Mouse (Mus musculus) CH12.LX (cell line): ENCODE measurements at regions not wholly inside any gene's neighbourhood (a gene's known extent, or its start where the extent isn't known, plus 50 kb on each side); places are given as distances from the start of the nearest gene placed in this dataset.

Source experiments
- DNase-seq: peaks from one replicate; pipeline ENCODE4 v3.0.0-alpha.2; 2013; ENCODE audit errors: extremely low read depth
- H3K27ac ChIP-seq: 2 replicates; pipeline ENCODE4 v1.5.1; 2012; ENCODE audit warnings: low read depth, mild to moderate bottlenecking, control low read depth, moderate library complexity; ENCODE audit not compliant: insufficient read depth
- H3K27me3 ChIP-seq: replicated peaks from 2 replicates; pipeline ENCODE3; 2012; ENCODE audit warnings: inconsistent platforms
- H3K36me3 ChIP-seq, 2 experiments: replicated peaks in 1 of 2; 2 replicates each; pipeline versions ENCODE3 to v1.6.1; 2012; ENCODE audit warnings: inconsistent platforms in 1 of 2, low read length in 1 of 2, mild to moderate bottlenecking in 1 of 2, mixed read lengths in 1 of 2, moderate library complexity in 1 of 2; ENCODE audit not compliant: control insufficient read depth in 1 of 2, insufficient read depth in 1 of 2
- H3K4me1 ChIP-seq, 2 experiments: 2 replicates each; pipeline ENCODE4 v1.6.1; 2012; ENCODE audit warnings: inconsistent platforms in 1 of 2, moderate library complexity in 1 of 2; ENCODE audit not compliant: insufficient read depth in 2 of 2, control insufficient read depth in 1 of 2
- H3K4me2 ChIP-seq: 2 replicates; pipeline ENCODE4 v1.6.1; 2012; ENCODE audit warnings: low read depth, mild to moderate bottlenecking, control low read depth; ENCODE audit not compliant: poor library complexity, insufficient read depth, severe bottlenecking
- H3K4me3 ChIP-seq, 3 experiments: fragments of 150-350 bp in 1 of 3; sonication (generic) in 1 of 3; replicated peaks in 1 of 3; 2 replicates each; pipeline versions ENCODE3 to v1.5.1; 2011 to 2012; ENCODE audit warnings: low read depth in 2 of 3, low read length in 2 of 3, mild to moderate bottlenecking in 2 of 3, moderate library complexity in 2 of 3, control low read depth in 1 of 3, improper control_type of control experiment in 1 of 3, inconsistent platforms in 1 of 3, mixed read lengths in 1 of 3; ENCODE audit not compliant: poor library complexity in 1 of 3
- H3K79me2 ChIP-seq: replicated peaks from 2 replicates; pipeline ENCODE4 v1.6.1; 2012; ENCODE audit warnings: mild to moderate bottlenecking, moderate library complexity; ENCODE audit not compliant: control insufficient read depth, poor library complexity, insufficient read depth, severe bottlenecking; ENCODE audit errors: extremely low read depth
- H3K9ac ChIP-seq: 2 replicates; pipeline ENCODE4 v1.6.1; 2012; ENCODE audit warnings: low read depth, mild to moderate bottlenecking, control low read depth, moderate library complexity; ENCODE audit not compliant: insufficient read depth
- H3K9me3 ChIP-seq: replicated peaks from 2 replicates; pipeline ENCODE3; 2012; ENCODE audit warnings: low read length, inconsistent platforms, mixed read lengths
- BHLHE40 ChIP-seq: IDR thresholded peaks from 2 replicates; pipeline ENCODE4 v1.6.1; 2011; ENCODE audit warnings: mild to moderate bottlenecking, low read depth, low read length, improper control_type of control experiment
- CHD1 ChIP-seq: IDR thresholded peaks from 2 replicates; pipeline ENCODE4 v1.6.1; 2012; ENCODE audit warnings: low read depth, low read length, improper control_type of control experiment, inconsistent platforms
- CTCF ChIP-seq, 2 experiments: IDR thresholded peaks in 1 of 2; conservative IDR thresholded peaks in 1 of 2; 2 replicates each; pipeline ENCODE4 v1.5.1; 2011 to 2012; ENCODE audit warnings: low read depth in 2 of 2, low read length in 2 of 2, improper control_type of control experiment in 1 of 2, inconsistent platforms in 1 of 2, mild to moderate bottlenecking in 1 of 2, moderate library complexity in 1 of 2
- E2F4 ChIP-seq: IDR thresholded peaks from 2 replicates; pipeline ENCODE4 v1.6.1; 2011; ENCODE audit warnings: low read depth, low read length, improper control_type of control experiment; ENCODE audit not compliant: insufficient replicate concordance
- EP300 ChIP-seq: IDR thresholded peaks from 2 replicates; pipeline ENCODE4 v1.6.1; 2011; ENCODE audit warnings: low read length, improper control_type of control experiment
- GABPA ChIP-seq: IDR thresholded peaks from 2 replicates; pipeline ENCODE4 v1.6.1; 2012; ENCODE audit warnings: low read depth, low read length, improper control_type of control experiment, inconsistent platforms; ENCODE audit not compliant: insufficient replicate concordance
- IRF4 ChIP-seq: IDR thresholded peaks from 2 replicates; pipeline ENCODE4 v1.6.1; 2014; ENCODE audit warnings: low read depth, mild to moderate bottlenecking, inconsistent platforms, low read length, improper control_type of control experiment
- JUN ChIP-seq: IDR thresholded peaks from 2 replicates; pipeline ENCODE4 v1.6.1; 2011; ENCODE audit warnings: low read depth, mild to moderate bottlenecking, low read length, improper control_type of control experiment, moderate library complexity; ENCODE audit not compliant: insufficient read depth
- MAZ ChIP-seq: IDR thresholded peaks from 2 replicates; pipeline ENCODE4 v1.6.1; 2012; ENCODE audit warnings: low read depth, mild to moderate bottlenecking, inconsistent platforms, low read length, improper control_type of control experiment, moderate library complexity
- MEF2A ChIP-seq: IDR thresholded peaks from 2 replicates; pipeline ENCODE4 v1.6.1; 2014; ENCODE audit warnings: low read depth, mild to moderate bottlenecking, inconsistent platforms, low read length, improper control_type of control experiment, borderline replicate concordance
- MXI1 ChIP-seq: IDR thresholded peaks from 2 replicates; pipeline ENCODE4 v1.6.1; 2011; ENCODE audit warnings: mild to moderate bottlenecking, low read depth, low read length, improper control_type of control experiment
- NELFE ChIP-seq: IDR thresholded peaks from 2 replicates; pipeline ENCODE4 v1.6.1; 2011; ENCODE audit warnings: low read depth, low read length, improper control_type of control experiment
- NRF1 ChIP-seq: IDR thresholded peaks from 2 replicates; pipeline ENCODE4 v1.6.1; 2014; ENCODE audit warnings: low read depth, mild to moderate bottlenecking, inconsistent platforms, low read length, improper control_type of control experiment, moderate library complexity
- POLR2A ChIP-seq: IDR thresholded peaks from 2 replicates; pipeline ENCODE4 v1.6.1; 2011; ENCODE audit warnings: low read depth, mild to moderate bottlenecking, improper control_type of control experiment, low read length
- SIN3A ChIP-seq: IDR thresholded peaks from 2 replicates; pipeline ENCODE4 v1.6.1; 2012; ENCODE audit warnings: low read length, improper control_type of control experiment, inconsistent platforms
- TBP ChIP-seq: conservative IDR thresholded peaks from 2 replicates; pipeline ENCODE4 v1.6.1; 2011; ENCODE audit warnings: low read depth, low read length, improper control_type of control experiment
- UBTF ChIP-seq: IDR thresholded peaks from 2 replicates; pipeline ENCODE4 v1.6.1; 2012; ENCODE audit warnings: low read depth, mild to moderate bottlenecking, inconsistent platforms, low read length, improper control_type of control experiment, moderate library complexity
- USF1 ChIP-seq: IDR thresholded peaks from 2 replicates; pipeline ENCODE4 v1.6.1; 2014; ENCODE audit warnings: low read depth, mild to moderate bottlenecking, inconsistent platforms, low read length, improper control_type of control experiment
- USF2 ChIP-seq: conservative IDR thresholded peaks from 2 replicates; pipeline ENCODE4 v1.6.1; 2011; ENCODE audit warnings: low read depth, low read length, improper control_type of control experiment
- ZKSCAN1 ChIP-seq: IDR thresholded peaks from 2 replicates; pipeline ENCODE4 v1.6.1; 2012; ENCODE audit warnings: low read depth, inconsistent platforms, low read length, improper control_type of control experiment, borderline replicate concordance
- ZMIZ1 ChIP-seq: IDR thresholded peaks from 2 replicates; pipeline ENCODE4 v1.6.1; 2012; ENCODE audit warnings: low read depth, mild to moderate bottlenecking, inconsistent platforms, low read length, improper control_type of control experiment
- ZNF384 ChIP-seq: IDR thresholded peaks from 2 replicates; pipeline ENCODE4 v1.6.1; 2012; ENCODE audit warnings: low read depth, low read length, improper control_type of control experiment, inconsistent platforms
- dilution Hi-C: fragments of 300-500 bp; cut with MboI; formaldehyde crosslinking; loops from 2 replicates; pipeline ENCODE4 v1.14.3; 2020; ENCODE audit warnings: low sequenced_read_pairs; ENCODE audit not compliant: extremely low pct_unique_long_range_greater_than_20kb, extremely low pct_ligation_motif_present
- in situ Hi-C: fragments of 300-500 bp; cut with MboI; formaldehyde crosslinking; loops from 3 replicates; pipeline ENCODE4 v1.14.3; 2019; ENCODE audit warnings: low sequenced_read_pairs, low pct_ligation_motif_present, low pct_unique_long_range_greater_than_20kb, mixed read lengths

DNA sequence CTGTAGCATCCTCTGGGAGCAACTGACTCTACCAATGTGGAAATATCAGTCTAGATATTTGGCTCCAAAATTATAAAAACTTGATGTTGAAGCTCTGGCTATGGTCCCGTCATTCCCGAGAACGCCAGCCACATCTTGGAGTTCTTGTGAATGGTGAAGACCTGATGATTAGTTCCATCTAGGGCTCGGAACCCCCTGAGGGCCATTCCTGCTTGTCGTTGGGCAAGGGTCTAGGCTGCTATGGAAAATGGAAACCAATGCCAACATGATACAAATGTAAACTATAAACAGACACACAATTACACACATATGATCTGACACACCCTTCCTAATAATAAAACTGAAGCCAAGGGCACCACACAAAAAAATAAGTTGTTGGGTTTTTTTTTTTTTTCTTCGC lies 323.9 kb upstream of the Prickle1 start:
- in situ Hi-C loops = no loop called here
- H3K27ac ChIP-seq = no peak overlapping the region
- H3K9me3 ChIP-seq = peaks cover 13% of the 10 kb centered on the region
- H3K9ac ChIP-seq = no peak overlapping the region
- DNase-seq = no peak
- dilution Hi-C loops = no loop called here
- no peak overlapping the region for H3K4me3 ChIP-seq
- H3K27me3 ChIP-seq = no peaks in the 10 kb centered on the region
- H3K79me2 ChIP-seq = no peaks in the 10 kb centered on the region
- TF ChIP-seq IRF4 = no peak
- no peak for TF ChIP-seq MEF2A
- no peak for TF ChIP-seq MXI1
- no peak for TF ChIP-seq SIN3A
- no peak for TF ChIP-seq NELFE
- TF ChIP-seq NRF1 = no peak
- no peak for TF ChIP-seq UBTF
- TF ChIP-seq ZNF384 = no peak
- no peak for TF ChIP-seq ZKSCAN1
- no peak for TF ChIP-seq USF2
- TF ChIP-seq TBP = no peak
- no peak for TF ChIP-seq CHD1
- no peak for TF ChIP-seq GABPA
- TF ChIP-seq ZMIZ1 = no peak
- no peak for TF ChIP-seq E2F4
- 0 out of 4 replicates have a peak, but pooled peaks cover 0 to 2% of the 10 kb centered on the region in 2 experiments for H3K4me1 ChIP-seq
- H3K36me3 ChIP-seq = no peaks in the 10 kb centered on the region
- no peak overlapping the region for H3K4me2 ChIP-seq

DNA sequence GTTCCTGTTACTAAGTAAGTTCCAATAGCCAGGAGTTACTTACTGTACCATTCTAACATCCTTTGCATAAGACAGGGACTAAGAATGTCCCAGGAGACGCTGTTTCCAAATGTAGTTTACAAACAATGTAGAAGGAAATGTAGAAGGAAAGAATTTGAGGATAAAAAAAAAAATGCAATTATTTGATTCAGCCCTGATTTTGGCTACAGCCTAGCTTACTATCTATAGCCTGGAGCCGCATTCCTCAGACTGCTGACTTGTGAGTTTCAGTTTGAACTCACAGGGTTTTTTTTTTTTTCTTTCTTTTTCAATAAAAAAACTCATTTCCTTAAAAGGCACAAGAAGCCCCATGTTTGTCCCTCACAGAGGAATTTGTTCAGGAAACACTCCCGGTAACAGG lies 321.2 kb upstream of the Prickle1 start:
- H3K27ac ChIP-seq = no peak overlapping the region
- TF ChIP-seq MAZ (no peak), MEF2A (no peak), USF1 (no peak), IRF4 (no peak), JUN (no peak), POLR2A (no peak), NRF1 (no peak), UBTF (no peak), BHLHE40 (no peak), SIN3A (no peak), EP300 (no peak), ZMIZ1 (no peak), ZNF384 (no peak), CTCF (conservative IDR thresholded peaks at IDR 0.05 in 1 of 2, IDR thresholded peaks at IDR 0.05 in 1 of 2; ENCODE audit: low read depth in 2 of 2, low read length in 2 of 2) (no peak), TBP (no peak)
- no peak overlapping the region for H3K4me3 ChIP-seq
- no peak for DNase-seq
- H3K4me1 ChIP-seq = 0 out of 4 replicates have a peak, but pooled peaks cover 0 to 2% of the 10 kb centered on the region in 2 experiments
- peaks cover 19% of the 10 kb centered on the region for H3K9me3 ChIP-seq
- no peaks in the 10 kb centered on the region for H3K79me2 ChIP-seq
- in situ Hi-C loops = no loop called here
- no peaks in the 10 kb centered on the region for H3K36me3 ChIP-seq
- no peak overlapping the region for H3K4me2 ChIP-seq
- dilution Hi-C loops = no loop called here
- no peak overlapping the region for H3K9ac ChIP-seq
- no peaks in the 10 kb centered on the region for H3K27me3 ChIP-seq
